In the genomic region with DNA sequence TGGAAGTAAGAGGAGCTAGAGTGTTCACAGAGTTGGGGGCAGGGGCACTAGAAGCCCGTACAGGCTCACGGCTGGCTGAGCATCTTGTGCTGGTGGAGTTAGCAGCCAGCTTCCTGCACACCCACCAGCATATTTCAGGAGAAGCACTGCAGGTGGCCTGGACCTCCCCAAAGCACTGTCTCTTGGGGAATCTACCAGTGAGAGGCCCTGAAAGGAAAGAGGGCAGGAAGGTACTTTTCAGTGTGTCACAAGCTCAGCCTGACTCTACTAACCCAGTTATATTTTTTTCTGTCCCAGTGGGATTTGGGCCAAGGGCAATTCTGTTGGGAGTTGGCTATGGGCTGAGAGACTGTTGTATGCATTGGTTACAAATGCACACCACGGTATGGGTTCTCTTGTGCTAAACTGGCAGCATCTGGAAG, we compare ENCODE assay signal across 8 mouse cellular contexts. TPM values are rescaled to one million over a fixed set of nuclear protein-coding genes. Genes with fewer than 3 reads are reported as not detected.
DNase-seq lines count a peak whose midpoint lies in the region; ATAC-seq and TF ChIP-seq lines count a peak whose summit lies in the region.

No protein-coding gene starts in this region.

- 46% methylated on average over 3 of the region's 3 CpGs for WGBS in forebrain, postnatal 0 days
- 50% methylated on average over 3 of the region's 3 CpGs for WGBS in forebrain, embryonic 14.5 days

- ATAC-seq in forebrain, postnatal 0 days, result peak; percentile 25; the same call in 1 of the 2 replicates
- no peak for ATAC-seq in forebrain, embryonic 14.5 days
- peak; percentile 86 for ATAC-seq in Patski

- no peaks in the 10 kb centered on the region for H3K36me3 ChIP-seq in forebrain, postnatal 0 days (ENCODE audit: insufficient read depth)
- no peaks in the 10 kb centered on the region for H3K36me3 ChIP-seq in forebrain, embryonic 14.5 days (ENCODE audit: control insufficient read depth, insufficient read depth, low read length)

- no peak overlapping the region for H3K4me3 ChIP-seq in forebrain, postnatal 0 days (ENCODE audit: low read depth, low read length)
- no peak overlapping the region for H3K4me3 ChIP-seq in forebrain, embryonic 14.5 days (ENCODE audit: low read depth, low read length)
- H3K4me3 ChIP-seq in layer of hippocampus, adult 2 months, result peak overlapping the region; percentile 7; the same call in 1 of the 2 replicates

- no peak for DNase-seq in forebrain, postnatal 0 days
- DNase-seq in forebrain, embryonic 14.5 days (ENCODE audit: low spot score), result no peak
- DNase-seq in layer of hippocampus, adult 2 months (ENCODE audit: low spot score in 2 of 2), result peak in 1 of 2 experiments; percentile 23
- DNase-seq in layer of hippocampus, adult 9-10 months (ENCODE audit: low spot score), result no peak
- peak; percentile 76 for DNase-seq in Patski (ENCODE audit: low read depth, low spot score)
- peak; percentile 68 to 69 for DNase-seq in right cerebral cortex, postnatal 10 days (ENCODE audit: low spot score in 2 of 2)
- DNase-seq in cerebellum, adult 11-12 months, result no peak
- DNase-seq in cerebellum, postnatal 36 days, result no peak

- no peak overlapping the region for H3K4me2 ChIP-seq in forebrain, postnatal 0 days (ENCODE audit: low read depth)
- no peak overlapping the region for H3K4me2 ChIP-seq in forebrain, embryonic 14.5 days (ENCODE audit: low read length)

- POLR2A ChIA-PET in Patski (lab: Charles Lee), result no interaction called here

- no peak for TF ChIP-seq CTCF in forebrain, postnatal 0 days (IDR thresholded peaks at IDR 0.05; ENCODE audit: low read depth)
- no peak for TF ChIP-seq CTCF in layer of hippocampus, adult 2 months (conservative IDR thresholded peaks at IDR 0.05)
- TF ChIP-seq CTCF in Patski (IDR thresholded peaks at IDR 0.05), result no peak

- H3K9ac ChIP-seq in forebrain, postnatal 0 days, result no peak overlapping the region
- H3K9ac ChIP-seq in forebrain, embryonic 14.5 days (ENCODE audit: low read length), result no peak overlapping the region

- H3K27me3 ChIP-seq in forebrain, postnatal 0 days (ENCODE audit: insufficient read depth, low read length), result no peaks in the 10 kb centered on the region
- no peaks in the 10 kb centered on the region for H3K27me3 ChIP-seq in forebrain, embryonic 14.5 days (replicated peaks; ENCODE audit: control insufficient read depth, insufficient read depth, low read length)
- H3K27me3 ChIP-seq in Patski, result no peaks in the 10 kb centered on the region

- H3K9me3 ChIP-seq in forebrain, postnatal 0 days (ENCODE audit: low read length), result no peaks in the 10 kb centered on the region
- no peaks in the 10 kb centered on the region for H3K9me3 ChIP-seq in forebrain, embryonic 14.5 days (replicated peaks; ENCODE audit: control insufficient read depth, low read length)

- no peaks in the 10 kb centered on the region for H3K4me1 ChIP-seq in forebrain, postnatal 0 days (ENCODE audit: insufficient read depth)
- no peaks in the 10 kb centered on the region for H3K4me1 ChIP-seq in forebrain, embryonic 14.5 days (ENCODE audit: control insufficient read depth, insufficient read depth, low read length)

- in situ Hi-C loops in Patski (cut with MboI; ENCODE audit: low pct_unique_long_range_greater_than_20kb), result no loop called here

- no peak overlapping the region for H3K27ac ChIP-seq in forebrain, postnatal 0 days (ENCODE audit: low read depth, low read length)
- H3K27ac ChIP-seq in forebrain, embryonic 14.5 days (ENCODE audit: low read depth, low read length), result no peak overlapping the region
- peak overlapping the region; percentile 56; the same call in 1 of the 2 replicates for H3K27ac ChIP-seq in layer of hippocampus, adult 2 months

- CTCF ChIA-PET in Patski (lab: Charles Lee), result interaction anchor here (0.9 to 1.3 kb wide), 4 partner anchors 13 to 142 kb away, joined by 3 read pairs; no protein-coding TSS in a partner anchor

RNA-seq across cellular contexts. Expression of gene Inpp5d, which starts 1.8 kb away (rescaled TPM):
- total RNA-seq in forebrain, postnatal 0 days (2014; rRNA removed), result 4.5 and 25.4 TPM in 2 replicates
- polyA plus RNA-seq in forebrain, postnatal 0 days (2015; fragmentation: Nextera tagmentation; extraction: Ambion mirVana), result 2.7 and 3.0 TPM in 2 replicates
- 3.3 and 5.3 TPM in 2 replicates for polyA plus RNA-seq in forebrain, embryonic 14.5 days (2014; fragmentation: Nextera tagmentation; extraction: Ambion mirVana)
- 10 to 100 TPM; 14.1 to 21.0 TPM for total RNA-seq in layer of hippocampus, adult 2 months (2021)
- polyA plus RNA-seq in Patski (2021), result 0.30 TPM

RNA-seq across cellular contexts. Expression of gene Ngef, which starts 48.2 kb away (rescaled TPM):
- total RNA-seq in forebrain, postnatal 0 days (2014; rRNA removed), result 67.2 and 85.0 TPM in 2 replicates
- 49.8 and 57.9 TPM in 2 replicates for polyA plus RNA-seq in forebrain, postnatal 0 days (2015; fragmentation: Nextera tagmentation; extraction: Ambion mirVana)
- 8.0 and 13.8 TPM in 2 replicates for polyA plus RNA-seq in forebrain, embryonic 14.5 days (2014; fragmentation: Nextera tagmentation; extraction: Ambion mirVana)
- total RNA-seq in layer of hippocampus, adult 2 months (2021), result 100 to 1,000 TPM; 100 to 105 TPM
- 8.6 TPM for polyA plus RNA-seq in Patski (2021)

Comparison
In these comparisons a context has a peak if more than half of its experiments do, and no peak if none do; other contexts are left out.
1. DNase-seq: peak in Patski (single experiment) and right cerebral cortex, postnatal 10 days (2 of 2); none in forebrain, postnatal 0 days (single experiment), forebrain, embryonic 14.5 days (single experiment), layer of hippocampus, adult 9-10 months (single experiment), cerebellum, adult 11-12 months (single experiment) and cerebellum, postnatal 36 days (0 of 2).